In the genomic region with DNA sequence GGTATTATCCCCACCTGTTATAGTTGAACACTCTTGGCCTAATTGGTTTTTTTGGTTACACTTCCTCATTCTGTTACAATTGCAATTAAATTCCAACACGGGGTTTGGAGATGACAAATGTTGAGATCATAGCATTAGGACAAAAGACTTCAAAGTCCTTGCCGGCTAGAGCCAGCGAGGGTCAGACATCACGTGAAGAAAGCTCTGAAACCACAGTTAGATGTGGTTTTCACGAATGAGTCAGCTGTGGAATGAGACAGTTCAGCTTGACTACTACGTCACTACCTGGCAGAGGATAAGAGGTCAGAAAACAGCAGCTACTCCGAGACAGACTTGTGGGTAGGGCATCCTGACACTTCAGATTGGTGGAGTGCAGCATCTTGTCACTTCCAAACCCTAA, we compare ENCODE assay signal across 17 mouse cellular contexts. TPM values are rescaled to one million over a fixed set of nuclear protein-coding genes. Genes with fewer than 3 reads are reported as not detected.
A peak's percentile ranks its signal among the peaks of the same experiment; 100 is the strongest.
DNase-seq lines count a peak whose midpoint lies in the region; ATAC-seq and TF ChIP-seq lines count a peak whose summit lies in the region.
"Had no signal": no experiment of that assay in that cellular context is flagged by ENCODE, and none has a peak within 500 bp of the region (broad histone marks: within the 10 kb centered on the region; RNA-seq: fewer than 3 reads in every experiment).

No protein-coding gene starts in this region.

- no peak overlapping the region for H3K4me2 ChIP-seq in CH12.LX (ENCODE audit: insufficient read depth, low read depth, poor library complexity, severe bottlenecking)
- H3K4me2 ChIP-seq in hindbrain, embryonic 12.5 days (replicated peaks) = no peak overlapping the region
- H3K4me2 ChIP-seq: embryonic facial prominence, embryonic 12.5 days; forebrain, embryonic 12.5 days; limb, embryonic 15.5 days; lung, embryonic 14.5 days; midbrain, embryonic 12.5 days; stomach, embryonic 15.5 days had no signal

- H3K27ac ChIP-seq in CH12.LX (ENCODE audit: insufficient read depth, low read depth) = no peak overlapping the region
- H3K27ac ChIP-seq in hindbrain, embryonic 12.5 days = no peak overlapping the region
- H3K27ac ChIP-seq: embryonic facial prominence, embryonic 12.5 days; forebrain, embryonic 12.5 days; heart, embryonic 10.5 days; limb, embryonic 15.5 days; midbrain, embryonic 12.5 days; stomach, embryonic 15.5 days had no signal

- DNase-seq in A20 (ENCODE audit: low read depth, low spot score) (peak; percentile 2), CH12.LX (ENCODE audit: extremely low read depth) (peak; percentile 91)
- peak; percentile 45 to 63 for DNase-seq in adrenal gland, postnatal 36 days
- no peak for DNase-seq in right cerebral cortex, adult 18-20 months
- DNase-seq in retina, postnatal 1 day = no peak
- DNase-seq: cerebellum, adult 9-11 months; heart, postnatal 4 days; lung, embryonic 14.5 days had no signal

- ATAC-seq in monocyte, adult 5-6 weeks (replicated peaks; ENCODE audit: insufficient number of reproducible peaks, low FRiP score, low TSS enrichment, poor library complexity, severe bottlenecking) = peak; percentile 91
- no peak for ATAC-seq in hindbrain, embryonic 12.5 days (ENCODE audit: low FRiP score)
- ATAC-seq: intestine, postnatal 0 days had no signal

- peak; percentile 43; the same call in 1 of the 2 replicates for TF ChIP-seq EP300 in CH12.LX (IDR thresholded peaks at IDR 0.05; ENCODE audit: low read length)

- TF ChIP-seq RAD21 in CH12.LX (IDR thresholded peaks at IDR 0.05; ENCODE audit: low read depth, low read length) = no peak

- WGBS in hindbrain, embryonic 12.5 days = 83% methylated on average over 7 of the region's 7 CpGs

- H3K4me3 ChIP-seq in CH12.LX (replicated peaks in 1 of 3; ENCODE audit: low read depth in 2 of 3, low read length in 2 of 3, poor library complexity in 1 of 3) = no peak overlapping the region
- no peak overlapping the region for H3K4me3 ChIP-seq in hindbrain, embryonic 12.5 days
- H3K4me3 ChIP-seq: embryonic facial prominence, embryonic 12.5 days; forebrain, embryonic 12.5 days; heart, embryonic 10.5 days; limb, embryonic 15.5 days; midbrain, embryonic 12.5 days; stomach, embryonic 15.5 days had no signal

- no peak for TF ChIP-seq CTCF in CH12.LX (conservative IDR thresholded peaks at IDR 0.05 in 1 of 2, IDR thresholded peaks at IDR 0.05 in 1 of 2; ENCODE audit: low read depth in 2 of 2, low read length in 2 of 2)

- H3K9me3 ChIP-seq in CH12.LX (replicated peaks; ENCODE audit: low read length) = no peaks in the 10 kb centered on the region
- H3K9me3 ChIP-seq in hindbrain, embryonic 12.5 days (replicated peaks) = no peaks in the 10 kb centered on the region
- H3K9me3 ChIP-seq: embryonic facial prominence, embryonic 12.5 days; forebrain, embryonic 12.5 days; heart, embryonic 10.5 days; limb, embryonic 15.5 days; midbrain, embryonic 12.5 days; stomach, embryonic 15.5 days had no signal

- no peaks in the 10 kb centered on the region for H3K36me3 ChIP-seq in CH12.LX (replicated peaks in 1 of 2; ENCODE audit: control insufficient read depth in 1 of 2, insufficient read depth in 1 of 2, low read length in 1 of 2)
- no peaks in the 10 kb centered on the region for H3K36me3 ChIP-seq in hindbrain, embryonic 12.5 days
- H3K36me3 ChIP-seq: embryonic facial prominence, embryonic 12.5 days; forebrain, embryonic 12.5 days; heart, embryonic 10.5 days; limb, embryonic 15.5 days; midbrain, embryonic 12.5 days; stomach, embryonic 15.5 days had no signal

- no peak overlapping the region for H3K9ac ChIP-seq in CH12.LX (ENCODE audit: insufficient read depth, low read depth)
- H3K9ac ChIP-seq in hindbrain, embryonic 12.5 days = no peak overlapping the region
- H3K9ac ChIP-seq: embryonic facial prominence, embryonic 12.5 days; forebrain, embryonic 12.5 days; limb, embryonic 15.5 days; lung, embryonic 14.5 days; midbrain, embryonic 12.5 days; stomach, embryonic 15.5 days had no signal

- H3K79me2 ChIP-seq in CH12.LX (replicated peaks; ENCODE audit: control insufficient read depth, extremely low read depth, insufficient read depth, poor library complexity, severe bottlenecking) = no peaks in the 10 kb centered on the region

- TF ChIP-seq POLR2A in CH12.LX (IDR thresholded peaks at IDR 0.05; ENCODE audit: low read depth, low read length) = no peak

- in situ Hi-C loops in CH12.LX (cut with MboI; ENCODE audit: low pct_ligation_motif_present, low pct_unique_long_range_greater_than_20kb, low sequenced_read_pairs) = no loop called here

- H3K4me1 ChIP-seq in CH12.LX (ENCODE audit: control insufficient read depth in 1 of 2, insufficient read depth in 2 of 2) = peaks cover 0 to 20% of the 10 kb centered on the region in 2 experiments; a peak in 2 of 4 replicates
- no peaks in the 10 kb centered on the region for H3K4me1 ChIP-seq in hindbrain, embryonic 12.5 days
- H3K4me1 ChIP-seq: embryonic facial prominence, embryonic 12.5 days; forebrain, embryonic 12.5 days; heart, embryonic 10.5 days; limb, embryonic 15.5 days; midbrain, embryonic 12.5 days; stomach, embryonic 15.5 days had no signal

- dilution Hi-C loops in CH12.LX (cut with MboI; ENCODE audit: extremely low pct_ligation_motif_present, extremely low pct_unique_long_range_greater_than_20kb, low sequenced_read_pairs) = no loop called here

- H3K27me3 ChIP-seq in CH12.LX (replicated peaks) = no peaks in the 10 kb centered on the region
- H3K27me3 ChIP-seq in hindbrain, embryonic 12.5 days = no peaks in the 10 kb centered on the region
- H3K27me3 ChIP-seq: embryonic facial prominence, embryonic 12.5 days; forebrain, embryonic 12.5 days; limb, embryonic 15.5 days; midbrain, embryonic 12.5 days; stomach, embryonic 15.5 days had no signal

TF ChIP-seq in CH12.LX, 34 proteins besides CTCF, POLR2A, EP300 and RAD21:
- peak; percentile 58; the same call in 1 of the 2 replicates for TF ChIP-seq USF2 (conservative IDR thresholded peaks at IDR 0.05; ENCODE audit: low read depth, low read length)
- peak; percentile 53; the same call in 1 of the 2 replicates for TF ChIP-seq IRF4 (IDR thresholded peaks at IDR 0.05; ENCODE audit: low read depth, low read length)
- no peak for TF ChIP-seq ZMIZ1 (IDR thresholded peaks at IDR 0.05; ENCODE audit: low read depth, low read length)
- no peak; the same call in 1 of the 2 replicates for TF ChIP-seq JUND (conservative IDR thresholded peaks at IDR 0.05; ENCODE audit: low read depth, low read length)
- no peak for TF ChIP-seq KAT2A (IDR thresholded peaks at IDR 0.05; ENCODE audit: insufficient replicate concordance, low read length)
- no peak for TF ChIP-seq MAX (IDR thresholded peaks at IDR 0.05; ENCODE audit: low read length)
- no peak for TF ChIP-seq TCF12 (IDR thresholded peaks at IDR 0.05; ENCODE audit: low read depth, low read length)
- no peak for TF ChIP-seq MEF2A (IDR thresholded peaks at IDR 0.05; ENCODE audit: borderline replicate concordance, low read depth, low read length)
- no peak for TF ChIP-seq MYC (IDR thresholded peaks at IDR 0.05; ENCODE audit: low read depth, low read length)
- no peak for TF ChIP-seq ZNF384 (IDR thresholded peaks at IDR 0.05; ENCODE audit: low read depth, low read length)
- no peak for TF ChIP-seq ELF1 (IDR thresholded peaks at IDR 0.05; ENCODE audit: low read depth, low read length)
- no peak for TF ChIP-seq NRF1 (IDR thresholded peaks at IDR 0.05; ENCODE audit: low read depth, low read length)
- TF ChIP-seq BHLHE40 (IDR thresholded peaks at IDR 0.05; ENCODE audit: low read depth, low read length) = peak; percentile 97
- no peak for TF ChIP-seq MXI1 (IDR thresholded peaks at IDR 0.05; ENCODE audit: low read depth, low read length)
- peak; percentile 86 for TF ChIP-seq ETS1 (conservative IDR thresholded peaks at IDR 0.05; ENCODE audit: low read depth, low read length)
- TF ChIP-seq POLR2AphosphoS2 (IDR thresholded peaks at IDR 0.05; ENCODE audit: low read depth, low read length) = no peak
- no peak for TF ChIP-seq ZKSCAN1 (IDR thresholded peaks at IDR 0.05; ENCODE audit: borderline replicate concordance, low read depth, low read length)
- peak; percentile 26 for TF ChIP-seq USF1 (IDR thresholded peaks at IDR 0.05; ENCODE audit: low read depth, low read length)

RNA-seq across cellular contexts. Expression of a gene that starts 55.5 kb away (rescaled TPM):
- total RNA-seq in CH12.LX (2012; rRNA removed) (1.8 and 3.9 TPM in 2 replicates), CH12.LX (2014; rRNA removed) (4.1 and 4.3 TPM in 2 replicates)
- 17.4 and 17.5 TPM in 2 replicates for polyA plus RNA-seq in CH12.LX (2012; ENCODE audit: insufficient read length, low read depth)
- 10 to 100 TPM; 63.2 to 68.9 TPM for total RNA-seq in adrenal gland, postnatal 36 days (2021)
- 27.7 to 49.9 TPM (median 33.9 TPM) in 3 replicates for total RNA-seq in monocyte, adult 5-6 weeks (2017)
- polyA plus RNA-seq in hindbrain, embryonic 12.5 days (2016; fragmentation: Nextera tagmentation; extraction: Ambion mirVana) = 48.5 and 51.2 TPM in 2 replicates

Comparison
In these comparisons a context has a peak if more than half of its experiments do, and no peak if none do; other contexts are left out.
1. DNase-seq: peak in A20 (single experiment), CH12.LX (single experiment) and adrenal gland, postnatal 36 days (2 of 2); none in right cerebral cortex, adult 18-20 months (single experiment) and retina, postnatal 1 day (single experiment).